Mouse (Mus musculus) forebrain, embryonic 10.5 days (tissue): ENCODE measurements around the gene Gjb6. TPM values are rescaled to one million over a fixed set of nuclear protein-coding genes. Genes with fewer than 3 reads are reported as not detected.

Experiments used
- DNase-seq: peaks from one replicate; pipeline ENCODE4 v3.0.0-alpha.2; 2017; ENCODE audit warnings: low spot score; ENCODE audit errors: extremely low spot score
- H3K27ac ChIP-seq: fragments of 300-500 bp; sonication (generic); 2 replicates; pipeline ENCODE4 v1.5.1; 2016; ENCODE audit warnings: mild to moderate bottlenecking
- H3K27me3 ChIP-seq: fragments of 300-500 bp; sonication (generic); 2 replicates; pipeline ENCODE4 v1.6.1; 2016; ENCODE audit warnings: mild to moderate bottlenecking; ENCODE audit not compliant: poor library complexity, severe bottlenecking
- H3K36me3 ChIP-seq: fragments of 300-500 bp; sonication (generic); replicated peaks from 2 replicates; pipeline ENCODE4 v1.6.1; 2016; ENCODE audit warnings: mild to moderate bottlenecking, moderate library complexity
- H3K4me1 ChIP-seq: fragments of 300-500 bp; sonication (generic); 2 replicates; pipeline ENCODE4 v1.6.1; 2016
- H3K4me3 ChIP-seq: fragments of 300-500 bp; sonication (generic); 2 replicates; pipeline ENCODE4 v1.5.1; 2016; ENCODE audit warnings: mild to moderate bottlenecking, moderate library complexity
- H3K9me3 ChIP-seq: fragments of 300-500 bp; sonication (generic); 2 replicates; pipeline ENCODE4 v1.6.1; 2016; ENCODE audit warnings: mild to moderate bottlenecking, moderate library complexity
- WGBS: fragments of 180-500 bp; shearing (Covaris S2); methylation state at CpG from one replicate; pipeline ENCODE4 v1.1.7; 2016; 5-methylcytosine and 5-hydroxymethylcytosine counted together
- polyA plus RNA-seq: library from polyadenylated mRNA; unstranded; fragments of >200 nt; fragmentation: Nextera tagmentation; extraction: Ambion mirVana; gene quantifications from 2 replicates; pipeline ENCODE4 v1.2.1, GENCODE M21; 2016

Gjb6 gene
- polyA plus RNA-seq, 1 experiment from 2014 or later, result 0.60 TPM

- Histone ChIP-seq H3K27ac (no peak overlapping the region), H3K4me1 (peaks cover 24% of the 10 kb centered on the region), H3K4me3 (no peak overlapping the region), H3K9me3 (no peaks in the 10 kb centered on the region), H3K36me3 (no peaks in the 10 kb centered on the region), H3K27me3 (peaks cover 87% of the 10 kb centered on the region)
- WGBS, result 45% methylated on average over 11 of the region's 11 CpGs
- no peak for DNase-seq
Observed at GRCm38 (mm10) chr14:57105721-57106120, 27.7 kb downstream of the Gjb6 start.

GRCm38 (mm10) chr14:57105111-57105510, 28.3 kb downstream of the Gjb6 start:
- no peak overlapping the region for H3K27ac ChIP-seq
- peak; percentile 20 for DNase-seq
- no peaks in the 10 kb centered on the region for H3K9me3 ChIP-seq
- peaks cover 88% of the 10 kb centered on the region for H3K27me3 ChIP-seq
- no peaks in the 10 kb centered on the region for H3K36me3 ChIP-seq
- 10% methylated on average over 14 of the region's 14 CpGs for WGBS
- peak overlapping the region; percentile 72 for H3K4me3 ChIP-seq
- H3K4me1 ChIP-seq, result peaks cover 24% of the 10 kb centered on the region

- WGBS, result under 1% methylated on average over 101 of the region's 101 CpGs
- Histone ChIP-seq H3K4me1 (peaks cover 24% of the 10 kb centered on the region), H3K9me3 (no peaks in the 10 kb centered on the region), H3K36me3 (no peaks in the 10 kb centered on the region), H3K27ac (peak within 1 kb of the TSS; percentile 56; the same call in 1 of the 2 replicates), H3K4me3 (peak within 1 kb of the TSS; percentile 72), H3K27me3 (peaks cover 88% of the 10 kb centered on the region)
- peak; percentile 58 for DNase-seq
Observed at GRCm38 (mm10) chr14:57104106-57105023, 29.0 kb downstream of the Gjb6 start, which contains the start of gene Gjb2. TSS of gene Gjb2 (minus strand) at chr14:57104702.

- no peaks in the 10 kb centered on the region for H3K36me3 ChIP-seq
- H3K9me3 ChIP-seq, result no peaks in the 10 kb centered on the region
- H3K27me3 ChIP-seq, result peaks cover 85% of the 10 kb centered on the region
- H3K4me1 ChIP-seq, result peaks cover 24% of the 10 kb centered on the region
- peak overlapping the region; percentile 72 for H3K4me3 ChIP-seq
- no peak overlapping the region; the same call in 1 of the 2 replicates for H3K27ac ChIP-seq
- no peak for DNase-seq
- WGBS, result 1% methylated on average over 22 of the region's 22 CpGs
Observed at GRCm38 (mm10) chr14:57103711-57104105, 29.7 kb downstream of the Gjb6 start.

GRCm38 (mm10) chr14:57103121-57103520, 30.3 kb downstream of the Gjb6 start:
- WGBS, result 58% methylated on average over 6 of the region's 6 CpGs
- H3K36me3 ChIP-seq, result no peaks in the 10 kb centered on the region
- H3K27ac ChIP-seq, result no peak overlapping the region
- DNase-seq, result no peak
- peaks cover 79% of the 10 kb centered on the region for H3K27me3 ChIP-seq
- H3K4me1 ChIP-seq, result peaks cover 24% of the 10 kb centered on the region
- H3K4me3 ChIP-seq, result peak overlapping the region; percentile 72; the same call in 1 of the 2 replicates
- no peaks in the 10 kb centered on the region for H3K9me3 ChIP-seq

- DNase-seq, result no peak
- no peaks in the 10 kb centered on the region for H3K9me3 ChIP-seq
- H3K36me3 ChIP-seq, result no peaks in the 10 kb centered on the region
- H3K4me1 ChIP-seq, result peaks cover 24% of the 10 kb centered on the region
- no peak overlapping the region for H3K4me3 ChIP-seq
- peaks cover 64% of the 10 kb centered on the region for H3K27me3 ChIP-seq
- no peak overlapping the region for H3K27ac ChIP-seq
- 88% methylated on average over 7 of the region's 7 CpGs for WGBS
Observed at GRCm38 (mm10) chr14:57101623-57102022, 31.8 kb downstream of the Gjb6 start.

- 87% methylated on average over 4 of the region's 4 CpGs for WGBS
- Histone ChIP-seq H3K9me3 (no peaks in the 10 kb centered on the region), H3K27me3 (peaks cover 6% of the 10 kb centered on the region; the same call in 1 of the 2 replicates), H3K27ac (no peak overlapping the region), H3K4me3 (no peak overlapping the region), H3K4me1 (0 out of 2 replicates have a peak, but pooled peaks cover 3% of the 10 kb centered on the region), H3K36me3 (no peaks in the 10 kb centered on the region)
- no peak for DNase-seq
Observed at GRCm38 (mm10) chr14:57095855-57096254, 37.6 kb downstream of the Gjb6 start.

- no peak overlapping the region for H3K4me3 ChIP-seq
- H3K4me1 ChIP-seq, result no peaks in the 10 kb centered on the region
- no peaks in the 10 kb centered on the region for H3K9me3 ChIP-seq
- no peak overlapping the region for H3K27ac ChIP-seq
- no peaks in the 10 kb centered on the region for H3K27me3 ChIP-seq
- WGBS, result 8% methylated on average over 8 of the region's 8 CpGs
- no peaks in the 10 kb centered on the region for H3K36me3 ChIP-seq
- peak; percentile 43 for DNase-seq
Observed at GRCm38 (mm10) chr14:57093029-57093428, 40.4 kb downstream of the Gjb6 start.

- Histone ChIP-seq H3K27me3 (no peaks in the 10 kb centered on the region), H3K4me3 (no peak overlapping the region), H3K36me3 (no peaks in the 10 kb centered on the region), H3K9me3 (no peaks in the 10 kb centered on the region), H3K4me1 (no peaks in the 10 kb centered on the region), H3K27ac (no peak overlapping the region)
- 66% methylated on average over 2 of the region's 2 CpGs for WGBS
- no peak for DNase-seq
Observed at GRCm38 (mm10) chr14:57090001-57090400, 43.4 kb downstream of the Gjb6 start.

GRCm38 (mm10) chr14:57089107-57089506, 44.3 kb downstream of the Gjb6 start:
- 88% methylated on average over 7 of the region's 7 CpGs for WGBS
- H3K36me3 ChIP-seq, result no peaks in the 10 kb centered on the region
- no peak overlapping the region for H3K4me3 ChIP-seq
- no peaks in the 10 kb centered on the region for H3K9me3 ChIP-seq
- no peaks in the 10 kb centered on the region for H3K27me3 ChIP-seq
- DNase-seq, result no peak
- no peak overlapping the region for H3K27ac ChIP-seq
- no peaks in the 10 kb centered on the region for H3K4me1 ChIP-seq

- H3K9me3 ChIP-seq, result no peaks in the 10 kb centered on the region
- no peaks in the 10 kb centered on the region for H3K4me1 ChIP-seq
- H3K4me3 ChIP-seq, result no peak overlapping the region
- H3K36me3 ChIP-seq, result no peaks in the 10 kb centered on the region
- no peak overlapping the region for H3K27ac ChIP-seq
- no peaks in the 10 kb centered on the region for H3K27me3 ChIP-seq
- 74% methylated on average over 11 of the region's 11 CpGs for WGBS
- DNase-seq, result no peak
Observed at GRCm38 (mm10) chr14:57084180-57084668, 49.2 kb downstream of the Gjb6 start.

- no peaks in the 10 kb centered on the region for H3K27me3 ChIP-seq
- no peak overlapping the region for H3K27ac ChIP-seq
- H3K36me3 ChIP-seq, result no peaks in the 10 kb centered on the region
- 100% methylated on average over 1 of the region's 1 CpGs for WGBS
- H3K9me3 ChIP-seq, result no peaks in the 10 kb centered on the region
- H3K4me1 ChIP-seq, result no peaks in the 10 kb centered on the region
- DNase-seq, result no peak
- no peak overlapping the region for H3K4me3 ChIP-seq
Observed at GRCm38 (mm10) chr14:57082863-57083262, 50.5 kb downstream of the Gjb6 start.

GRCm38 (mm10) chr14:57075537-57075936, 57.9 kb downstream of the Gjb6 start:
- H3K4me3 ChIP-seq, result no peak overlapping the region
- no peaks in the 10 kb centered on the region for H3K36me3 ChIP-seq
- no peak overlapping the region for H3K27ac ChIP-seq
- no peak for DNase-seq
- 0 out of 2 replicates have a peak, but pooled peaks cover 3% of the 10 kb centered on the region for H3K4me1 ChIP-seq
- WGBS, result 86% methylated on average over 6 of the region's 6 CpGs
- H3K27me3 ChIP-seq, result no peaks in the 10 kb centered on the region
- H3K9me3 ChIP-seq, result no peaks in the 10 kb centered on the region
